Mouse (Mus musculus) testis, adult 2 months (tissue): ENCODE data around the gene Slc5a10.

Experiments
- CTCF ChIP-seq: fragments of 200-500 bp; IDR thresholded peaks from 2 replicates; pipeline ENCODE4 v1.5.1; 2012; ENCODE audit warnings: low read depth, mild to moderate bottlenecking, inconsistent platforms, low read length, moderate library complexity; ENCODE audit not compliant: control insufficient read depth, insufficient read depth, insufficient replicate concordance
- POLR2A ChIP-seq: fragments of 200-500 bp; IDR thresholded peaks from 2 replicates; pipeline ENCODE4 v1.6.1; 2012; ENCODE audit warnings: low read depth, mild to moderate bottlenecking, inconsistent platforms, low read length, moderate library complexity; ENCODE audit not compliant: control insufficient read depth

DNA sequence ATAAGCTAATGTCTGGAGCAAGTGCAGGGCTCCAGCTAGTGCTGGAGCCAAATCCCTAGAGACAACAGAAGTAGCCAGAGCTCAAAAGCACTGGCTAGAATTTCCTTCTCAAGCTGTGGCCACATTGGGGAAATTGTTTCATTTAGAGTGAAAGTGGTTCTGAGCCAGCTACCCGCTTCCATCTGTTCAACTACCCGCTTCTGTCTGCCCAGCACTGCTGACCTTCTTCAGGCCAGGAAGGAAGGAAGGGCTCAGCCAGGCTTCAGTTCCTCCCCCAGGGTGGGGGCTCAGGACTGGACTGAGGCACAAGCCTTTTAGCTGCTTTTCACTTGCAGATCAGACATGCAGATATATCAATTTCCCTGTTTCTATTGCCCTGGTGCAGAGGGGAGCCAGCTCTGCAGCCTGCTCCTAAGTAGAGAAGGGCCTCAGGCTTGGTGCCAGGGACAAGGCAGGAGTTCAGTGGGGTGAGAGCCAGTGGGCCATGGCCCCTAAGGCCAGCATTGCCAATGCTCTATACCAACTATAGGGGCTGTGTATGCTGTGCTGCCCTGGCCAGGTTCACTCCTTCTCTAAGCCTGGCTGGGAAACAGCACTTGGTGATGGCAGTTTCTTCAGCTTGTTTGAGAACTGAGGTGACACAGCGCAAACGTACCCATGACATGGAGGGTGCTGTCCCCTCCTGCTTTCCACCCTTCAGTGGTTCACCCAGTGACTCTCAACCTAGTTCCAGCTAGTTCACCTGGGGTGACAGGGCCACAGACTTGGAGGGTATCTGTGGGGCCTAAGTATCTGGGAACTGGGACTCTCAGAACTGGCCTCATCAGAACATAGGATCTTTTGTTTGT, 61.4 kb downstream of the Slc5a10 start:
- TF ChIP-seq CTCF (no peak), POLR2A (no peak)
